Mouse (Mus musculus) G1E (cell line): ENCODE data around the gene Cxcl17.

Source experiments
- CTCF ChIP-seq: IDR thresholded peaks from 2 replicates; pipeline ENCODE4 v1.5.1; 2012; ENCODE audit warnings: low read depth, low read length, inconsistent platforms, mixed read lengths
- GATA1 ChIP-seq: IDR thresholded peaks from 2 replicates; pipeline ENCODE4 v1.6.1; 2012; ENCODE audit warnings: borderline replicate concordance, low read length, inconsistent platforms, mixed read lengths
- TAL1 ChIP-seq: conservative IDR thresholded peaks from 2 replicates; pipeline ENCODE4 v1.6.1; 2012; ENCODE audit warnings: low read depth, low read length, inconsistent platforms, mixed read lengths

DNA sequence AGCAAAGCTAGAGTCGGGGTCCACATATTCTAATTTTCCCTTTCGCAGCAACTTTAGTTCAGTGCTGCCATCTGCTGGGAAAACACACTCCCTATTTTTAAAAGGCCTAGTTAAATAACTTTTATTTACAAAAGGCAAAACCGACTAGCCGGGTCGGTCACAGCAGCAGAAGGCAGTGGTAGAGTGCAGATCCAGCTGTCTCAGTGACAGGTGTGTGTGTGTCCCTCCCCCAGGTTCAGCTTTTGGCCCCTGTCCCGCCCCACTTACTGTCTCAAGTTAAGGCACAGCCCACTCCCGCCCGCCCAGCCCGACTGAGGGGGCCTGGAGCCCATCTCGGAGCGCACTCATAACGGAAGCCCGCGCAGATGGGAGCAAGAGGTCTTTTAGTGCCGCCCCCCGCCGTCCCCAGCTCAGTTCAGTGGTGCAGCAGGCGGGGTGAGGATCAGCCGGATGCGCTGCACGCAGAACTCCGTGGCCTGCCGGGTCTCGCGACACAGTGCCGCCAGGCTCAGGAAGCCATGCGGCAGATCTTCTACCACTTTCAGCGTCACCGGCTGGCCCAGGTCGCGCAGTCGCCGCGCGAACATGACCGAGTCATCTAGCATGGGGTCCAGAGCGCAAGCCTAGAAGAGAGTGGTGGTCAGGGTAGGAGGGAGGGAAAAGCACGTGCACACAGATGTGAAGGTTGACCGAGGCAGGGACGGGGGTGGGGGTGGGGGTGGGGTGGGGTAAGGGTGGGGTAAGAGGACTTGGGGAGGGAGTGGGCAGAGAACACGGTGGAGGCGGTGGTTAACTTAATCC, 32.9 kb downstream of the Cxcl17 start:
- no peak for TF ChIP-seq CTCF
- TF ChIP-seq GATA1 = no peak
- TF ChIP-seq TAL1 = no peak
